Comparison of ENCODE assay signal across 8 mouse cellular contexts in genomic region chr11:88059141-88059540, GRCm38 (mm10). TPM values are rescaled to one million over a fixed set of nuclear protein-coding genes. Genes with fewer than 3 reads are reported as not detected.
DNase-seq lines count a peak whose midpoint lies in the region; ATAC-seq lines count a peak whose summit lies in the region.

No protein-coding gene starts in this region.

- no peak overlapping the region for H3K27ac ChIP-seq in heart, embryonic 10.5 days
- no peak overlapping the region for H3K27ac ChIP-seq in embryonic facial prominence, embryonic 10.5 days (replicated peaks)

- DNase-seq in heart, adult 11 months = peak; percentile 96
- DNase-seq in heart, embryonic 10.5 days (ENCODE audit: low spot score) = no peak
- peak; percentile 84 for DNase-seq in NIH3T3 (ENCODE audit: low read depth)
- DNase-seq in embryonic facial prominence, embryonic 10.5 days (ENCODE audit: low spot score) = peak; percentile 45
- peak; percentile 19 for DNase-seq in heart, postnatal 25 days (ENCODE audit: low spot score)
- peak; percentile 68 to 88 for DNase-seq in kidney, postnatal 36 days
- peak; percentile 34 for DNase-seq in thymus, postnatal 25 days

- H3K36me3 ChIP-seq in heart, embryonic 10.5 days = no peaks in the 10 kb centered on the region
- H3K36me3 ChIP-seq in embryonic facial prominence, embryonic 10.5 days (replicated peaks) = peaks cover 14% of the 10 kb centered on the region

- H3K4me3 ChIP-seq in heart, embryonic 10.5 days = no peak overlapping the region
- no peak overlapping the region for H3K4me3 ChIP-seq in embryonic facial prominence, embryonic 10.5 days

- H3K27me3 ChIP-seq in heart, embryonic 10.5 days (ENCODE audit: insufficient read depth, poor library complexity, severe bottlenecking) = no peaks in the 10 kb centered on the region
- H3K27me3 ChIP-seq in embryonic facial prominence, embryonic 10.5 days (replicated peaks; ENCODE audit: low read depth, poor library complexity, severe bottlenecking) = no peaks in the 10 kb centered on the region

- H3K9me3 ChIP-seq in heart, embryonic 10.5 days = no peaks in the 10 kb centered on the region
- no peaks in the 10 kb centered on the region for H3K9me3 ChIP-seq in embryonic facial prominence, embryonic 10.5 days

- intact Hi-C loops in heart, postnatal 25 days (cut with DNase I) = loop anchor here (1.0 to 2.0 kb wide), 2 partner anchors 104 to 137 kb away; no protein-coding TSS in a partner anchor

- peak; percentile 93 for ATAC-seq in megakaryocyte-erythroid progenitor cell, adult 5-6 weeks (replicated peaks; ENCODE audit: low FRiP score, low TSS enrichment, poor library complexity, severe bottlenecking)

- no peaks in the 10 kb centered on the region for H3K4me1 ChIP-seq in heart, embryonic 10.5 days
- no peaks in the 10 kb centered on the region for H3K4me1 ChIP-seq in embryonic facial prominence, embryonic 10.5 days

- 46% methylated on average over 2 of the region's 2 CpGs for WGBS in heart, embryonic 10.5 days
- WGBS in embryonic facial prominence, embryonic 10.5 days = 50% methylated on average over 2 of the region's 2 CpGs

RNA-seq across cellular contexts. Expression of gene Vezf1, which starts 8.9 kb away (rescaled TPM):
- 24.2 and 34.1 TPM in 2 replicates for polyA plus RNA-seq in heart, embryonic 10.5 days (2016; fragmentation: Nextera tagmentation; extraction: Ambion mirVana)
- 59.4 and 60.0 TPM in 2 replicates for polyA plus RNA-seq in embryonic facial prominence, embryonic 10.5 days (2016; fragmentation: Nextera tagmentation; extraction: Ambion mirVana)
- total RNA-seq in heart, postnatal 25 days (2021) = 10 to 100 TPM; 40.7 to 45.3 TPM
- 30.9 and 35.9 TPM in 2 replicates for total RNA-seq in megakaryocyte-erythroid progenitor cell, adult 5-6 weeks (2014; fragmentation: Nextera tagmentation)
- 14.2 and 24.7 TPM in 2 replicates for total RNA-seq in megakaryocyte-erythroid progenitor cell, adult 5-6 weeks (2017)

RNA-seq across cellular contexts. Expression of gene Srsf1, which starts 12.0 kb away (rescaled TPM):
- 199 and 306 TPM in 2 replicates for polyA plus RNA-seq in heart, embryonic 10.5 days (2016; fragmentation: Nextera tagmentation; extraction: Ambion mirVana)
- 402 and 405 TPM in 2 replicates for polyA plus RNA-seq in embryonic facial prominence, embryonic 10.5 days (2016; fragmentation: Nextera tagmentation; extraction: Ambion mirVana)
- 100 to 1,000 TPM in 1 of 2 experiments, 10 to 100 TPM in 1; 95.4 to 116 TPM for total RNA-seq in heart, postnatal 25 days (2021)
- 304 and 315 TPM in 2 replicates for total RNA-seq in megakaryocyte-erythroid progenitor cell, adult 5-6 weeks (2014; fragmentation: Nextera tagmentation)
- total RNA-seq in megakaryocyte-erythroid progenitor cell, adult 5-6 weeks (2017) = 750 and 793 TPM in 2 replicates

RNA-seq across cellular contexts. Expression of gene Cuedc1, which starts 38.7 kb away (rescaled TPM):
- polyA plus RNA-seq in heart, embryonic 10.5 days (2016; fragmentation: Nextera tagmentation; extraction: Ambion mirVana) = 15.1 and 17.9 TPM in 2 replicates
- polyA plus RNA-seq in embryonic facial prominence, embryonic 10.5 days (2016; fragmentation: Nextera tagmentation; extraction: Ambion mirVana) = 20.8 and 21.9 TPM in 2 replicates
- 10 to 100 TPM; 50.4 to 55.1 TPM for total RNA-seq in heart, postnatal 25 days (2021)
- 1.7 and 2.3 TPM in 2 replicates for total RNA-seq in megakaryocyte-erythroid progenitor cell, adult 5-6 weeks (2014; fragmentation: Nextera tagmentation)
- 0.19 and 2.8 TPM in 2 replicates for total RNA-seq in megakaryocyte-erythroid progenitor cell, adult 5-6 weeks (2017)

Comparison
In these comparisons a context has a peak if more than half of its experiments do, and no peak if none do; other contexts are left out.
1. RNA of gene Cuedc1, which starts 38.7 kb away (total RNA-seq): 50.4 to 55.1 TPM in heart, postnatal 25 days; 0.19 to 2.8 TPM in megakaryocyte-erythroid progenitor cell, adult 5-6 weeks; every median in the first group is over 10 times any median in the second.